Comparison of ENCODE assay signal across 9 mouse cellular contexts in the genomic region with DNA sequence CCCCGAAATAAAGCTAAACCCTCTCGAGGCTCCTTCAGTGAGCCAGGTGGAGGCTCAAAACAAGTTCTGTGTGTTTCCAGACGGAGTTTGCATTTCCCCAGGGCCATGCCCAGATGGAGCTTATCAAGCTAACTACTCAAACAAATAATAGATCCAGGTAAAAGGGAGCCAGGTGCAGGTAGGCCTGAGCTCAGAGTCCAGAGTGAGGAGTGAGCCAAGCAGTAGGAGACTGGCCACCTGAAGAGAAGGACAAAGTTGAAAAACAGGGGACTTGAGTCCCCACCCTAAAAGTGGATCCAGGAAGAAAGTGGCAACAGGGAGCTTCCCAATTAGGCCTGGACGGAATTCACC. TPM values are rescaled to one million over a fixed set of nuclear protein-coding genes. Genes with fewer than 3 reads are reported as not detected.
DNase-seq lines count a peak whose midpoint lies in the region; ATAC-seq lines count a peak whose summit lies in the region.
"Had no signal": no experiment of that assay in that cellular context is flagged by ENCODE, and none has a peak within 500 bp of the region (broad histone marks: within the 10 kb centered on the region; RNA-seq: fewer than 3 reads in every experiment).

No protein-coding gene starts in this region.

- H3K36me3 ChIP-seq in heart, embryonic 15.5 days, result no peaks in the 10 kb centered on the region
- H3K36me3 ChIP-seq in embryonic facial prominence, embryonic 10.5 days (replicated peaks), result no peaks in the 10 kb centered on the region
- no peaks in the 10 kb centered on the region for H3K36me3 ChIP-seq in hindbrain, embryonic 14.5 days (replicated peaks; ENCODE audit: control insufficient read depth, insufficient read depth)
- H3K36me3 ChIP-seq in midbrain, embryonic 12.5 days, result no peaks in the 10 kb centered on the region

- WGBS in heart, embryonic 15.5 days, result 46% methylated on average over 4 of the region's 4 CpGs
- WGBS in embryonic facial prominence, embryonic 10.5 days, result 30% methylated on average over 4 of the region's 4 CpGs
- 43% methylated on average over 4 of the region's 4 CpGs for WGBS in hindbrain, embryonic 14.5 days
- WGBS in midbrain, embryonic 12.5 days, result 41% methylated on average over 4 of the region's 4 CpGs

- no peak for ATAC-seq in heart, embryonic 15.5 days (replicated peaks; ENCODE audit: insufficient number of reproducible peaks, insufficient read depth, low FRiP score, low read depth)
- ATAC-seq in hindbrain, embryonic 14.5 days (ENCODE audit: low FRiP score), result no peak
- no peak for ATAC-seq in midbrain, embryonic 12.5 days (ENCODE audit: low FRiP score, low read depth)
- ATAC-seq: inflammation-experienced regulatory T-cells, adult 6 months had no signal

- peaks cover 54% of the 10 kb centered on the region for H3K27me3 ChIP-seq in heart, embryonic 15.5 days
- peaks cover 67% of the 10 kb centered on the region for H3K27me3 ChIP-seq in embryonic facial prominence, embryonic 10.5 days (replicated peaks; ENCODE audit: low read depth, poor library complexity, severe bottlenecking)
- peaks cover 36% of the 10 kb centered on the region for H3K27me3 ChIP-seq in hindbrain, embryonic 14.5 days (ENCODE audit: control insufficient read depth, insufficient read depth, low read length)
- peaks cover 43% of the 10 kb centered on the region for H3K27me3 ChIP-seq in midbrain, embryonic 12.5 days

- peak overlapping the region; percentile 55 for H3K4me3 ChIP-seq in heart, embryonic 15.5 days
- peak overlapping the region; percentile 63 for H3K4me3 ChIP-seq in embryonic facial prominence, embryonic 10.5 days
- H3K4me3 ChIP-seq in hindbrain, embryonic 14.5 days (replicated peaks; ENCODE audit: low read length), result peak overlapping the region; percentile 32
- H3K4me3 ChIP-seq in midbrain, embryonic 12.5 days, result peak overlapping the region; percentile 42

- no peak for DNase-seq in heart, postnatal 4 days
- no peak for DNase-seq in embryonic facial prominence, embryonic 10.5 days (ENCODE audit: low spot score)
- no peak for DNase-seq in hindbrain, embryonic 14.5 days (ENCODE audit: low spot score)
- DNase-seq in adrenal gland, adult 8-10 months, result no peak
- no peak for DNase-seq in adrenal gland, postnatal 25 days
- no peak for DNase-seq in spleen, postnatal 36 days (ENCODE audit: low spot score in 2 of 2)

- peak overlapping the region; percentile 49 for H3K9ac ChIP-seq in heart, embryonic 15.5 days
- H3K9ac ChIP-seq in hindbrain, embryonic 14.5 days, result peak overlapping the region; percentile 53
- no peak overlapping the region for H3K9ac ChIP-seq in midbrain, embryonic 12.5 days (replicated peaks)

- H3K4me1 ChIP-seq in heart, embryonic 15.5 days (replicated peaks), result peaks cover 16% of the 10 kb centered on the region
- peaks cover 35% of the 10 kb centered on the region for H3K4me1 ChIP-seq in embryonic facial prominence, embryonic 10.5 days
- peaks cover 10% of the 10 kb centered on the region for H3K4me1 ChIP-seq in hindbrain, embryonic 14.5 days (replicated peaks; ENCODE audit: control insufficient read depth, insufficient read depth, low read length)
- H3K4me1 ChIP-seq in midbrain, embryonic 12.5 days, result peaks cover 13% of the 10 kb centered on the region

- H3K27ac ChIP-seq in heart, embryonic 15.5 days, result no peak overlapping the region
- H3K27ac ChIP-seq in embryonic facial prominence, embryonic 10.5 days (replicated peaks), result peak overlapping the region; percentile 62; the same call in 1 of the 2 replicates
- H3K27ac ChIP-seq in hindbrain, embryonic 14.5 days, result no peak overlapping the region
- H3K27ac ChIP-seq in midbrain, embryonic 12.5 days (replicated peaks), result no peak overlapping the region

- H3K9me3 ChIP-seq in heart, embryonic 15.5 days (replicated peaks), result no peaks in the 10 kb centered on the region
- no peaks in the 10 kb centered on the region for H3K9me3 ChIP-seq in embryonic facial prominence, embryonic 10.5 days
- H3K9me3 ChIP-seq in hindbrain, embryonic 14.5 days (ENCODE audit: control insufficient read depth, low read length), result no peaks in the 10 kb centered on the region
- no peaks in the 10 kb centered on the region for H3K9me3 ChIP-seq in midbrain, embryonic 12.5 days

- H3K4me2 ChIP-seq in heart, embryonic 15.5 days, result peak overlapping the region; percentile 87
- H3K4me2 ChIP-seq in hindbrain, embryonic 14.5 days (replicated peaks), result peak overlapping the region; percentile 69
- H3K4me2 ChIP-seq in midbrain, embryonic 12.5 days (replicated peaks), result peak overlapping the region; percentile 63

RNA-seq across cellular contexts. Expression of gene Cygb, which starts 39.8 kb away (rescaled TPM):
- polyA plus RNA-seq in heart, embryonic 15.5 days (2015; fragmentation: Nextera tagmentation; extraction: Ambion mirVana), result 9.1 and 11.6 TPM in 2 replicates
- total RNA-seq in heart, postnatal 4 days (2021), result 10 to 100 TPM; 46.2 to 57.9 TPM
- polyA plus RNA-seq in embryonic facial prominence, embryonic 10.5 days (2016; fragmentation: Nextera tagmentation; extraction: Ambion mirVana), result 5.0 and 5.7 TPM in 2 replicates
- polyA plus RNA-seq in hindbrain, embryonic 14.5 days (2014; fragmentation: Nextera tagmentation; extraction: Ambion mirVana), result 26.5 and 29.7 TPM in 2 replicates
- polyA plus RNA-seq in midbrain, embryonic 12.5 days (2016; fragmentation: Nextera tagmentation; extraction: Ambion mirVana), result 2.8 and 3.5 TPM in 2 replicates
- 10 to 100 TPM; 33.4 to 64.8 (median 48.2) TPM for total RNA-seq in adrenal gland, adult 8-10 months (2022)
- total RNA-seq in adrenal gland, postnatal 25 days (2021), result 18.7 and 25.4 TPM in 2 replicates

RNA-seq across cellular contexts. Expression of gene Prcd, which starts 40.5 kb away (rescaled TPM):
- polyA plus RNA-seq in heart, embryonic 15.5 days (2015; fragmentation: Nextera tagmentation; extraction: Ambion mirVana), result 1.3 and 1.4 TPM in 2 replicates
- total RNA-seq in heart, postnatal 4 days (2021), result 1 to 10 TPM; 1.1 to 1.5 TPM
- polyA plus RNA-seq in embryonic facial prominence, embryonic 10.5 days (2016; fragmentation: Nextera tagmentation; extraction: Ambion mirVana), result 0.76 and 1.2 TPM in 2 replicates
- polyA plus RNA-seq in hindbrain, embryonic 14.5 days (2014; fragmentation: Nextera tagmentation; extraction: Ambion mirVana), result 2.8 and 3.5 TPM in 2 replicates
- 0.37 and 0.63 TPM in 2 replicates for polyA plus RNA-seq in midbrain, embryonic 12.5 days (2016; fragmentation: Nextera tagmentation; extraction: Ambion mirVana)
- total RNA-seq in adrenal gland, adult 8-10 months (2022), result 10 to 100 TPM; 16.6 to 27.2 (median 22.8) TPM
- 9.2 and 13.0 TPM in 2 replicates for total RNA-seq in adrenal gland, postnatal 25 days (2021)
- polyA plus RNA-seq: inflammation-experienced regulatory T-cells, adult 6 months had no signal
